Mouse (Mus musculus): ENCODE data around the gene C87436.

DNA sequence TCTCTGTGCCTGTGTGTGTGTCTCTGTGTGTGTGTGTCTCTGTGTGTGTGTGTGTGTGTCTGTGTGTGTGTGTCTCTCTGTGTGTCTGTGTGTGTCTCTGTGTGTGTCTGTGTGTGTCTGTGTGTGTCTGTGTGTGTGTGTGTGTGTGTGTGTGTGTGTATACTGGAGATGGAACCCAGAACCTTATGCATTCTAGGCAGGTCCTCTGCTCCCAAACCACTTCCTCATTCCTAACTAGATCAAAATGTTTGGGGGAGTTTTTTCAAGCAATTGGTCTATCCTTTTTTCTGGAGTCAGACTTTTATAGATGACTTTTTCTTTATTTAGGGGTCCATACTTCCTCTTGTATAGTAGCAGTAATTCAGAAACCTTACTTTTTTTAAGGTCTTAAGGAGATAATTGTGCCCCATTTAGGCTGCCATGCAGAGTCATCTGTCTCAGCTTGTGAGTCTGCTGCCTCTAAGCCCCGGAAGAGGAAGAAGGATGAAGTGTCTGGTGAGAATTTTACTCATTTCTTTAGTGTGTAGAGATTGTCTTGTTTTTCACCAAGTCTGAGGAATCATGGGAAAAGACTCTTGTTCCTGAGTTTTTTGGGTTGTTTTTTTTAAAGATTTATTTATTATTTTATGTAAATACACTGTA lies 8.9 kb downstream of the C87436 start:
- TF ChIP-seq FLI1 (IDR thresholded peaks at IDR 0.05; ENCODE audit: low read length) = no peak
- TF ChIP-seq GATA1 (IDR thresholded peaks at IDR 0.05; ENCODE audit: borderline replicate concordance, low read length) = no peak

Data from megakaryocyte, embryonic 14.5 days (primary cell).